Mouse (Mus musculus): ENCODE data around the gene Phactr1. TPM values are rescaled to one million over a fixed set of nuclear protein-coding genes. Genes with fewer than 3 reads are reported as not detected.
A peak's percentile ranks its signal among the peaks of the same experiment; 100 is the strongest.

The Phactr1 gene
- polyA plus RNA-seq, 1 experiment from 2014 or later = 18.7 TPM

GRCm38 (mm10) chr13:42709148-42709547, 28.7 kb downstream of the Phactr1 start:
- peak; percentile 63 for ATAC-seq (ENCODE audit: low FRiP score)
- Histone ChIP-seq H3K27me3 (ENCODE audit: control insufficient read depth, insufficient read depth, low read length) (no peaks in the 10 kb centered on the region), H3K4me1 (replicated peaks; ENCODE audit: control insufficient read depth, insufficient read depth, low read length) (no peaks in the 10 kb centered on the region), H3K36me3 (ENCODE audit: control insufficient read depth, insufficient read depth, low read length) (no peaks in the 10 kb centered on the region), H3K4me2 (replicated peaks; ENCODE audit: low read depth, low read length) (peak overlapping the region; percentile 84), H3K9me3 (ENCODE audit: control insufficient read depth, low read length) (no peaks in the 10 kb centered on the region), H3K27ac (ENCODE audit: low read depth, low read length) (no peak overlapping the region), H3K4me3 (ENCODE audit: low read depth, low read length) (peak overlapping the region; percentile 58), H3K9ac (ENCODE audit: low read depth, low read length) (peak overlapping the region; percentile 24)
- 6% methylated on average over 11 of the region's 11 CpGs for WGBS
- peak; percentile 39 for DNase-seq (ENCODE audit: low spot score)

- H3K36me3 ChIP-seq (ENCODE audit: control insufficient read depth, insufficient read depth, low read length) = no peaks in the 10 kb centered on the region
- DNase-seq (ENCODE audit: low spot score) (peak; percentile 69), ATAC-seq (ENCODE audit: low FRiP score) (peak; percentile 88)
- no peaks in the 10 kb centered on the region for H3K9me3 ChIP-seq (ENCODE audit: control insufficient read depth, low read length)
- H3K4me1 ChIP-seq (replicated peaks; ENCODE audit: control insufficient read depth, insufficient read depth, low read length) = no peaks in the 10 kb centered on the region
- H3K27me3 ChIP-seq (ENCODE audit: control insufficient read depth, insufficient read depth, low read length) = no peaks in the 10 kb centered on the region
- peak overlapping the region; percentile 58 for H3K4me3 ChIP-seq (ENCODE audit: low read depth, low read length)
- peak overlapping the region; percentile 74 for H3K9ac ChIP-seq (ENCODE audit: low read depth, low read length)
- H3K4me2 ChIP-seq (replicated peaks; ENCODE audit: low read depth, low read length) = peak overlapping the region; percentile 84
- H3K27ac ChIP-seq (ENCODE audit: low read depth, low read length) = peak overlapping the region; percentile 67
- 1% methylated on average over 39 of the region's 39 CpGs for WGBS
These were observed 29.3 kb downstream of the Phactr1 start for GRCm38 (mm10) chr13:42709611-42710331.

GRCm38 (mm10) chr13:42711510-42711909, 31.1 kb downstream of the Phactr1 start:
- ATAC-seq (ENCODE audit: low FRiP score) (no peak), DNase-seq (ENCODE audit: low spot score) (peak; percentile 67)
- no peak overlapping the region for H3K9ac ChIP-seq (ENCODE audit: low read depth, low read length)
- no peaks in the 10 kb centered on the region for H3K9me3 ChIP-seq (ENCODE audit: control insufficient read depth, low read length)
- H3K27me3 ChIP-seq (ENCODE audit: control insufficient read depth, insufficient read depth, low read length) = no peaks in the 10 kb centered on the region
- H3K4me2 ChIP-seq (replicated peaks; ENCODE audit: low read depth, low read length) = no peak overlapping the region
- H3K36me3 ChIP-seq (ENCODE audit: control insufficient read depth, insufficient read depth, low read length) = no peaks in the 10 kb centered on the region
- WGBS = 25% methylated on average over 2 of the region's 2 CpGs
- no peaks in the 10 kb centered on the region for H3K4me1 ChIP-seq (replicated peaks; ENCODE audit: control insufficient read depth, insufficient read depth, low read length)
- H3K4me3 ChIP-seq (ENCODE audit: low read depth, low read length) = no peak overlapping the region
- no peak overlapping the region for H3K27ac ChIP-seq (ENCODE audit: low read depth, low read length)

GRCm38 (mm10) chr13:42719401-42719800, 39.0 kb downstream of the Phactr1 start:
- H3K4me1 ChIP-seq (replicated peaks; ENCODE audit: control insufficient read depth, insufficient read depth, low read length) = no peaks in the 10 kb centered on the region
- no peak for ATAC-seq (ENCODE audit: low FRiP score)
- WGBS = 26% methylated on average over 9 of the region's 9 CpGs

GRCm38 (mm10) chr13:42720135-42720534, 39.7 kb downstream of the Phactr1 start:
- WGBS = 31% methylated on average over 4 of the region's 4 CpGs
- Histone ChIP-seq H3K9ac (ENCODE audit: low read depth, low read length) (no peak overlapping the region), H3K4me2 (replicated peaks; ENCODE audit: low read depth, low read length) (no peak overlapping the region), H3K4me1 (replicated peaks; ENCODE audit: control insufficient read depth, insufficient read depth, low read length) (no peaks in the 10 kb centered on the region), H3K36me3 (ENCODE audit: control insufficient read depth, insufficient read depth, low read length) (no peaks in the 10 kb centered on the region), H3K4me3 (ENCODE audit: low read depth, low read length) (no peak overlapping the region), H3K27ac (ENCODE audit: low read depth, low read length) (no peak overlapping the region), H3K27me3 (ENCODE audit: control insufficient read depth, insufficient read depth, low read length) (no peaks in the 10 kb centered on the region), H3K9me3 (ENCODE audit: control insufficient read depth, low read length) (no peaks in the 10 kb centered on the region)
- DNase-seq (ENCODE audit: low spot score) (no peak), ATAC-seq (ENCODE audit: low FRiP score) (no peak)

More at GRCm38 (mm10) chr13:42719401-42719800, 39.0 kb downstream of the Phactr1 start:
- Histone ChIP-seq H3K36me3 (ENCODE audit: control insufficient read depth, insufficient read depth, low read length) (no peaks in the 10 kb centered on the region), H3K27ac (ENCODE audit: low read depth, low read length) (no peak overlapping the region), H3K9ac (ENCODE audit: low read depth, low read length) (no peak overlapping the region), H3K4me2 (replicated peaks; ENCODE audit: low read depth, low read length) (no peak overlapping the region), H3K27me3 (ENCODE audit: control insufficient read depth, insufficient read depth, low read length) (no peaks in the 10 kb centered on the region), H3K9me3 (ENCODE audit: control insufficient read depth, low read length) (no peaks in the 10 kb centered on the region), H3K4me3 (ENCODE audit: low read depth, low read length) (no peak overlapping the region)
- peak; percentile 21 for DNase-seq (ENCODE audit: low spot score)

- no peak for ATAC-seq (ENCODE audit: low FRiP score)
These were observed 40.2 kb downstream of the Phactr1 start for GRCm38 (mm10) chr13:42720648-42721047.

GRCm38 (mm10) chr13:42724011-42724410, 43.6 kb downstream of the Phactr1 start:
- H3K4me1 ChIP-seq (replicated peaks; ENCODE audit: control insufficient read depth, insufficient read depth, low read length) = no peaks in the 10 kb centered on the region
- no peak overlapping the region for H3K4me3 ChIP-seq (ENCODE audit: low read depth, low read length)
- no peaks in the 10 kb centered on the region for H3K27me3 ChIP-seq (ENCODE audit: control insufficient read depth, insufficient read depth, low read length)
- DNase-seq (ENCODE audit: low spot score) = no peak
- no peak overlapping the region for H3K9ac ChIP-seq (ENCODE audit: low read depth, low read length)
- no peak for ATAC-seq (ENCODE audit: low FRiP score)
- H3K27ac ChIP-seq (ENCODE audit: low read depth, low read length) = no peak overlapping the region
- no peaks in the 10 kb centered on the region for H3K36me3 ChIP-seq (ENCODE audit: control insufficient read depth, insufficient read depth, low read length)
- no peak overlapping the region for H3K4me2 ChIP-seq (replicated peaks; ENCODE audit: low read depth, low read length)
- no peaks in the 10 kb centered on the region for H3K9me3 ChIP-seq (ENCODE audit: control insufficient read depth, low read length)
- WGBS = 88% methylated on average over 3 of the region's 3 CpGs

More at GRCm38 (mm10) chr13:42720648-42721047, 40.2 kb downstream of the Phactr1 start:
- DNase-seq (ENCODE audit: low spot score) = no peak
- Histone ChIP-seq H3K27me3 (ENCODE audit: control insufficient read depth, insufficient read depth, low read length) (no peaks in the 10 kb centered on the region), H3K27ac (ENCODE audit: low read depth, low read length) (no peak overlapping the region), H3K4me2 (replicated peaks; ENCODE audit: low read depth, low read length) (no peak overlapping the region), H3K36me3 (ENCODE audit: control insufficient read depth, insufficient read depth, low read length) (no peaks in the 10 kb centered on the region), H3K9me3 (ENCODE audit: control insufficient read depth, low read length) (no peaks in the 10 kb centered on the region), H3K4me3 (ENCODE audit: low read depth, low read length) (no peak overlapping the region), H3K9ac (ENCODE audit: low read depth, low read length) (no peak overlapping the region), H3K4me1 (replicated peaks; ENCODE audit: control insufficient read depth, insufficient read depth, low read length) (no peaks in the 10 kb centered on the region)
- WGBS = 19% methylated on average over 1 of the region's 1 CpGs

GRCm38 (mm10) chr13:42725709-42726231, 45.3 kb downstream of the Phactr1 start:
- 77% methylated on average over 7 of the region's 7 CpGs for WGBS
- H3K4me2 ChIP-seq (replicated peaks; ENCODE audit: low read depth, low read length) = no peak overlapping the region
- H3K4me1 ChIP-seq (replicated peaks; ENCODE audit: control insufficient read depth, insufficient read depth, low read length) = no peaks in the 10 kb centered on the region
- no peak overlapping the region for H3K4me3 ChIP-seq (ENCODE audit: low read depth, low read length)
- no peak overlapping the region for H3K27ac ChIP-seq (ENCODE audit: low read depth, low read length)
- no peak for ATAC-seq (ENCODE audit: low FRiP score)
- DNase-seq (ENCODE audit: low spot score) = no peak
- no peaks in the 10 kb centered on the region for H3K36me3 ChIP-seq (ENCODE audit: control insufficient read depth, insufficient read depth, low read length)
- no peaks in the 10 kb centered on the region for H3K27me3 ChIP-seq (ENCODE audit: control insufficient read depth, insufficient read depth, low read length)
- H3K9me3 ChIP-seq (ENCODE audit: control insufficient read depth, low read length) = no peaks in the 10 kb centered on the region
- H3K9ac ChIP-seq (ENCODE audit: low read depth, low read length) = no peak overlapping the region

GRCm38 (mm10) chr13:42737486-42737885, 57.1 kb downstream of the Phactr1 start:
- no peak overlapping the region for H3K4me2 ChIP-seq (replicated peaks; ENCODE audit: low read depth, low read length)
- 88% methylated on average over 5 of the region's 5 CpGs for WGBS
- ATAC-seq (ENCODE audit: low FRiP score) (no peak), DNase-seq (ENCODE audit: low spot score) (no peak)
- H3K9me3 ChIP-seq (ENCODE audit: control insufficient read depth, low read length) = no peaks in the 10 kb centered on the region
- H3K27me3 ChIP-seq (ENCODE audit: control insufficient read depth, insufficient read depth, low read length) = no peaks in the 10 kb centered on the region
- H3K4me1 ChIP-seq (replicated peaks; ENCODE audit: control insufficient read depth, insufficient read depth, low read length) = no peaks in the 10 kb centered on the region
- H3K27ac ChIP-seq (ENCODE audit: low read depth, low read length) = no peak overlapping the region
- H3K4me3 ChIP-seq (ENCODE audit: low read depth, low read length) = no peak overlapping the region
- H3K36me3 ChIP-seq (ENCODE audit: control insufficient read depth, insufficient read depth, low read length) = no peaks in the 10 kb centered on the region
- no peak overlapping the region for H3K9ac ChIP-seq (ENCODE audit: low read depth, low read length)
